Mouse (Mus musculus) inflammation-experienced regulatory T-cells, adult 16 weeks (primary cell): ENCODE data around the gene Tmem206. TPM values are rescaled to one million over a fixed set of nuclear protein-coding genes. Genes with fewer than 3 reads are reported as not detected.

Experiments used
- polyA plus RNA-seq: library from polyadenylated mRNA; unstranded; fragments of 100-300 nt; shearing (Covaris generic); gene quantifications from one replicate; pipeline ENCODE4 v1.2.1, GENCODE M21; 2017

Tmem206 gene
- polyA plus RNA-seq, result 33.7 TPM

DNA sequence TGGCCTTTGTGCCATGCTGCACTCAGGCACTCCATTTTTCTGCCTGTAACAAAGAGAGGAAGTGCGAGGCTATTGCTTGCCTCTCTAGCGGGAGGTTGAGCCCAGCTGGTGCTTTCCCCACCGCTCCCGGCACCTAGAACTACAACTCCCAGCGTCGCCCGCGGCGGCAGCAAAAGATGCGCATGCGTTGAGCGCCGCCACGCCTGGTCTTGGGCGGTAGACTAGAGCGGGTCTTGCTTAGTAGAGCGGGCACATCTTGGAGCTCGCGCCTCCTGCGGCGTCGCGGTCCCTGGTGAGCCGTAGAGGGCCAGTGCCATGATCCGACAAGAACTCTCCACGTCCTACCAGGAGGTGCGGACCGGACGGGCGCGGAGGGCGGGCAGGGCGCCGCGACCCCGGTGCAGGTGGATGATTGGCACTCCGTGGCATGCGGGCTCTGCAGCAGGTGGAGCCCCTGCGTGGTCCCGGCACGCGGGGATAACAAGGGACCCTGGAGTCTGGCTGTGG, at the start of gene Tmem206:
Gene Tmem206 (plus strand): TSS at position 187 of the 507 bp plus-strand sequence.

DNA sequence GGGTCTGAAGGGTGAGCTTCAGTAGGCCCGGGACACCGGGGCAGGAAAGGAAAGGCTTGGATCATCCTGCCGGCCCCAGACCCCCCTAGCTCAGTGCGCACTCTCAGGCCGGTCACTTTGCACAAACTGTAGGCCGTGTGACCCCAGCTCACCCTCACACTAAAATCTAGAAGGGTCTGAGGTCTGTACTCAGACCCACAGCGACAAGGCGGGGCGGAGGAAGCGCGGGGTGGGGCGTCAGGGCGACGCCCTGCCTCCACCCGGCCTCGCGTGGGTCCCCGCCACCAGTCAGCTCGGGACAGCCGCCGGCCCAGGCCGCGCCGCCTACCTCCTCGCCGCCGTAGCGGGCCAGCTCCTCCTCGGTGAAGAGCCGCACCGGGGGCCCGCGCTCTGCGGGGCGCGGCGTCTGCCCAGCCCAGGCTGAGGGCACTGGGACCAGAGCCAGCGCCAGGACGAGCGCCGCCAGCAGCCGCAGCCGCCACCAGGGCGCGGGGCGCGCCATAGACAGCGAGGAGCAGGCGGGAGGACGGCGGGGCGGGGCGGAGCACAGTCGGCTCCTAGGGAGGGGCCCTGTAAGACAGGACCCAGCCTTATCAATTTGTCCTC, 8.0 kb upstream of the Tmem206 start, which contains the start of gene Nenf:
Gene Nenf (minus strand): TSS at position 604 of the 606 bp plus-strand sequence.

Other genes starting within 250 kb of the Tmem206 start
- 0.38 TPM for gene Batf3, start 228.1 kb upstream of the Tmem206 start, polyA plus RNA-seq
- not detected for gene Fam71a, start 161.1 kb upstream of the Tmem206 start, polyA plus RNA-seq
- 0.24 TPM for gene Atf3, start 107.9 kb upstream of the Tmem206 start, polyA plus RNA-seq
- gene Nenf, start 7.7 kb upstream of the Tmem206 start, polyA plus RNA-seq, result 4.7 TPM
- 24.2 TPM for gene Ppp2r5a, start 77.4 kb downstream of the Tmem206 start, polyA plus RNA-seq
- 9.0 TPM for gene Dtl, start 249.6 kb downstream of the Tmem206 start, polyA plus RNA-seq
- gene Ints7, start 249.7 kb downstream of the Tmem206 start, polyA plus RNA-seq, result 54.8 TPM